Mouse (Mus musculus) midbrain, embryonic 13.5 days (tissue): ENCODE results near the gene Ubr4. TPM values are rescaled to one million over a fixed set of nuclear protein-coding genes. Genes with fewer than 3 reads are reported as not detected.

ENCODE experiments used
- ATAC-seq: fragments of 200-750 bp; cut with Nextera tagmentation; 2 replicates; pipeline ENCODE4 v1.8.0; 2017; ENCODE audit warnings: mild to moderate bottlenecking, moderate TSS enrichment, moderate library complexity
- H3K27ac ChIP-seq: fragments of 300-500 bp; sonication (generic); 2 replicates; pipeline ENCODE4 v1.5.1; 2015; ENCODE audit warnings: inconsistent platforms, mild to moderate bottlenecking, moderate library complexity
- H3K27me3 ChIP-seq: fragments of 300-500 bp; sonication (generic); 2 replicates; pipeline ENCODE4 v1.6.1; 2015; ENCODE audit warnings: mild to moderate bottlenecking, inconsistent platforms
- H3K36me3 ChIP-seq: fragments of 300-500 bp; sonication (generic); 2 replicates; pipeline ENCODE4 v1.6.1; 2015; ENCODE audit warnings: mild to moderate bottlenecking, inconsistent platforms
- H3K4me1 ChIP-seq: fragments of 300-500 bp; sonication (generic); replicated peaks from 2 replicates; pipeline ENCODE4 v1.6.1; 2015; ENCODE audit warnings: inconsistent platforms
- H3K4me2 ChIP-seq: fragments of 300-500 bp; sonication (generic); replicated peaks from 2 replicates; pipeline ENCODE4 v1.6.1; 2015; ENCODE audit warnings: moderate library complexity, mild to moderate bottlenecking, inconsistent platforms
- H3K4me3 ChIP-seq: fragments of 300-500 bp; sonication (generic); replicated peaks from 2 replicates; pipeline ENCODE4 v1.5.1; 2015; ENCODE audit warnings: mild to moderate bottlenecking, inconsistent platforms
- H3K9ac ChIP-seq: fragments of 300-500 bp; sonication (generic); replicated peaks from 2 replicates; pipeline ENCODE4 v1.6.1; 2015; ENCODE audit warnings: mild to moderate bottlenecking, inconsistent platforms
- H3K9me3 ChIP-seq: fragments of 300-500 bp; sonication (generic); 2 replicates; pipeline ENCODE4 v1.6.1; 2016; ENCODE audit warnings: mild to moderate bottlenecking, inconsistent platforms
- WGBS: fragments of 180-500 bp; shearing (Covaris S2); methylation state at CpG from one replicate; pipeline ENCODE4 v1.1.7; 2015; 5-methylcytosine and 5-hydroxymethylcytosine counted together
- polyA plus RNA-seq: library from polyadenylated mRNA; unstranded; fragments of >200 nt; fragmentation: Nextera tagmentation; extraction: Ambion mirVana; gene quantifications from 2 replicates; pipeline ENCODE4 v1.2.1, GENCODE M21; 2015

Ubr4 gene
- 75.8 and 85.2 TPM in 2 replicates for polyA plus RNA-seq

DNA sequence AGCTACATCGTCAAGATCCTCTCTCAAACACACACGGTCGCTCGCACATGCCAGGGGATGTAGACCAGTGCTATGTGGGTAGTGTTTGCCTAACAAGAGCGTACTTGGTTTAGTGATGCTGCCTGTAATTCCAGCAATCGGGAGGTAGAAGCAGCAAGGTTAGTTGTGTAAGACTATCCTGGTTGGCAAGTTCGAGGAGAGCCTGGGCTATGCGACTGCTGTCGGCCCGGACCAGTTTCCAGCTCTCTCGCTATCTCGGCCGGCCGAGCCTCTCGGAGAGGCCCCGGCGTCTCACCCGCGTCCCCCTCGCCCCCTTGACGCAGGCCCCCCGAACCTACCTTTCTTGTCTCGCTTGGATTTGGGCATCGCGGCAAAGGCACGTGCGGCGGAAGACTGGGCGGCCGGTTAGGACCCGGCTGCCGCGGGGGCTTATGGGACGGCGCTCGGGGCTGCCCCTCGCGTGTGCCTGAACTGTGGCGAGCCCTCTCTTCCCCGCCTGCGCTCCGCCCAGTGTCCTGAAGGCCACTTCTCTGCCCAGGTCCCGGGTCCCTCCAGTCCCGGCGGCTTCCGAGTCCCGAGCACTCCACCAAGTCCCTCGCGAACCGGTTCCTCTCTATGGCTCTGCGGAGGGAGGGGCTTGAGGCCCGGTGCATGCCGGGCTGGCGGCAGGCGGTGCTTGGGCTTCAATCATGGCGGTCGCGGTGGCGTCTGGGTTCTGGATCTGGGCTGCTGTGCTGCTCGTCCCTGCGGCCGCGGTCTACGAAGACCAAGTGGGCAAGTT, at the start of gene Ubr4, which contains the start of the genes Mrto4 and Emc1:
Gene Ubr4 (plus strand): TSS at position 679 of the 781 bp plus-strand sequence.
Gene Mrto4 (minus strand): TSS at position 646 of the 781 bp plus-strand sequence.
Gene Emc1 (plus strand): TSS at position 657 of the 781 bp plus-strand sequence.
- H3K9me3 ChIP-seq = no peaks in the 10 kb centered on the region
- peak within 1 kb of the TSS; percentile 90 for H3K4me2 ChIP-seq
- peaks cover 28% of the 10 kb centered on the region for H3K4me1 ChIP-seq
- peak within 1 kb of the TSS; percentile 83 for H3K9ac ChIP-seq
- ATAC-seq = peak; percentile 97
- peaks cover 53% of the 10 kb centered on the region for H3K36me3 ChIP-seq
- no peaks in the 10 kb centered on the region for H3K27me3 ChIP-seq
- H3K27ac ChIP-seq = peak within 1 kb of the TSS; percentile 96
- peak within 1 kb of the TSS; percentile 74 for H3K4me3 ChIP-seq
- WGBS = under 1% methylated on average over 62 of the region's 64 CpGs

DNA sequence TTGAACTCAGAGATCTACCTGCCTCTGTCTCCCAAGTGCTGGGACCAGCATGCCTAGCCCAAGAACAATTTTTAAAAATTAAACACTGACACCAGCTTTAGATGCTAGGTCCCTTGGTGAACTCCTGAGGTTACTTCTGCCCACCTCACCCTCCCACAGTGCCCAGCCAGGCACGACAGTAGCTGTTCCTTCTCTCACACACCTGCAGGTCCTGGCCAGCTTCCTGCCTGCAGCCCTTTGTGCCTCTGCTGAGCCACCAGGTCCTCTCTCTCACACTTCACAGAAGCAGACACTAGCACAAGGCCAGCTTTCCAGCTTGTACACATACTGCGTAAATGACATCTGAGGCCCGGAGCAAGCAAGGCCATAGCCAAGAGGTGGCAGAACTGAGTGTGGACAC, 46.9 kb upstream of the Ubr4 start:
- H3K4me2 ChIP-seq = no peak overlapping the region
- H3K27me3 ChIP-seq = no peaks in the 10 kb centered on the region
- H3K9ac ChIP-seq = no peak overlapping the region
- no peaks in the 10 kb centered on the region for H3K9me3 ChIP-seq
- ATAC-seq = no peak
- peaks cover 13% of the 10 kb centered on the region for H3K4me1 ChIP-seq
- H3K36me3 ChIP-seq = peaks cover 44% of the 10 kb centered on the region
- no peak overlapping the region for H3K27ac ChIP-seq
- 93% methylated on average over 3 of the region's 3 CpGs for WGBS
- H3K4me3 ChIP-seq = no peak overlapping the region

DNA sequence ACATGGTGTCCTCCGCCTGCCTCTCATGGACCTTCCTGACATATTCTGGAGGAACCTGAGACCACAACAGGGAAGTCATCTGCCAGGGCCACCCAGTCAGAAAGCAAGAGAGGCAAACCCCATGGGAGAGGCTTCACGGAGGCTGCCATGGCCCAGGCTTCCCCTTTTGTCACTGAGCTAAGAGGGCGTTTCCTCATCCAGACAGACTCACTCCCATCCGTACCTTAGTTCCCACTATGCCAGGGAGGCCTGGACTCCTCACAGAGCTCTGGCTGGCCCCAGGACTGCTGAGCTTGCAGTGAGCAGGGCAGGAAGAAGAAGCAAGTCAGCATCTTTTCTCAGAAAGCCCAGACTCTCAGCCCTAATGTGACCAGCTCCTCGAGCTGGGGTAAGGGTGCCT, 44.5 kb upstream of the Ubr4 start:
- Histone ChIP-seq H3K4me2 (no peak overlapping the region), H3K27ac (no peak overlapping the region), H3K4me1 (peaks cover 24% of the 10 kb centered on the region), H3K27me3 (peaks cover 5% of the 10 kb centered on the region; the same call in 1 of the 2 replicates), H3K9ac (no peak overlapping the region), H3K36me3 (peaks cover 22% of the 10 kb centered on the region), H3K4me3 (no peak overlapping the region), H3K9me3 (no peaks in the 10 kb centered on the region)
- 92% methylated on average over 5 of the region's 5 CpGs for WGBS
- no peak for ATAC-seq

DNA sequence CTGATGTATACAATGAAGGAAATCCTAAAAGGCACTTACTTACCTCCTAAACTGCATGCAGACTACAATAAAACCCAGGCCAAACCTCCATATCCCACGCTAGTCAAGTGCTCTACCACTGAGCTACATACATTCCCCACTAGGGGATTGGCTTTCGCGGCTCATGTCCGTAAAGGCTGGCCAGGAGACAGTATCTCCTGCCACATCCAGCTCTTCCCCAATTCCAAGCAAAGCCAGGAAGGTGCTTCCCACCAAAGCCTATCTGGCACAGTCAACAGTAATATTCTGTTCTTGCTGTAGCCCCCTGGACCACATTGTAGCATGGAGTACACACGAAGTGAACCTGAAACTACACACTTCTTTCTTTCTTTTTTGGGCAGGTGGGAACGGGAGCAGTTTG, 42.8 kb upstream of the Ubr4 start:
- Histone ChIP-seq H3K9me3 (no peaks in the 10 kb centered on the region), H3K36me3 (peaks cover 30% of the 10 kb centered on the region), H3K4me1 (peaks cover 24% of the 10 kb centered on the region), H3K9ac (peak overlapping the region; percentile 91), H3K4me2 (peak overlapping the region; percentile 97), H3K27me3 (peaks cover 5% of the 10 kb centered on the region; the same call in 1 of the 2 replicates), H3K27ac (no peak overlapping the region), H3K4me3 (peak overlapping the region; percentile 88)
- WGBS = 16% methylated on average over 6 of the region's 6 CpGs
- ATAC-seq = no peak

DNA sequence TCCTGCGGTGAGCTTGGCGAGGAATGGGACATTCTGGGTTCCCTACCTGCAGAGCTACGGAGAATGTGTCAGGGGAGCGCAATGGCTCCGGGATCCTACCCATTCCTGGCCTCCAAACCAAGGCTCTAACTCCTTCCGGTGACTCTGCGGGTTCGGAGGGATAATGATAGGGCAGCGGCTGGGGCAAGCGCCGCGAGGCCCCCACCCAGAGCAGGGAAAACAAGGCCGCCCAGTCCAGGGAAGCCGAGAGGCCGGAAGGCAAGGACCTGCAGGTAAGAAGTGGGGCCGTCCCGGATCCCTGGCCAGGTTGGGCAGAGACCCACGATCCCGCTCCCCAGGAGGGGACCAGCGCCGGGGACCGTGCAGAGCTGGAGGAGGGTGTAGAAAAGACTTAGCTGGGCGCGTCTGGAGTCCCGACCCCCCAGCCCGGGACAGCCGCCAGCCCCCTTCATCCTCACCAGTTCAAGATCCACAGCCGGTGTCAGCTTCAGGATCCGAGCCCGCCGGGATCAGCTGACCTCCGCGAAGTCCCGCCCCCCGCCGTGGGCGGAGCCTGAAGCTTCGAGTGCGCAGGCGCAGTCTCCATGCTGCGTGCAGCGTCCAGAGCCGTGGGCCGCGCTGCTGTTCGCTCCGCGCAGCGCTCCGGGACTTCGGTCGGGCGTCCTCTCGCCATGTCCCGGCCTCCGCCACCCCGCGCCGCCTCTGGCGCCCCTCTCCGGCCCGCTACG, 42.1 kb upstream of the Ubr4 start, which contains the start of the genes Pqlc2 and Akr7a5:
Gene Pqlc2 (minus strand): TSS at position 538 of the 728 bp plus-strand sequence.
Gene Akr7a5 (plus strand): TSS at position 574 of the 728 bp plus-strand sequence.
- peaks cover 5% of the 10 kb centered on the region; the same call in 1 of the 2 replicates for H3K27me3 ChIP-seq

DNA sequence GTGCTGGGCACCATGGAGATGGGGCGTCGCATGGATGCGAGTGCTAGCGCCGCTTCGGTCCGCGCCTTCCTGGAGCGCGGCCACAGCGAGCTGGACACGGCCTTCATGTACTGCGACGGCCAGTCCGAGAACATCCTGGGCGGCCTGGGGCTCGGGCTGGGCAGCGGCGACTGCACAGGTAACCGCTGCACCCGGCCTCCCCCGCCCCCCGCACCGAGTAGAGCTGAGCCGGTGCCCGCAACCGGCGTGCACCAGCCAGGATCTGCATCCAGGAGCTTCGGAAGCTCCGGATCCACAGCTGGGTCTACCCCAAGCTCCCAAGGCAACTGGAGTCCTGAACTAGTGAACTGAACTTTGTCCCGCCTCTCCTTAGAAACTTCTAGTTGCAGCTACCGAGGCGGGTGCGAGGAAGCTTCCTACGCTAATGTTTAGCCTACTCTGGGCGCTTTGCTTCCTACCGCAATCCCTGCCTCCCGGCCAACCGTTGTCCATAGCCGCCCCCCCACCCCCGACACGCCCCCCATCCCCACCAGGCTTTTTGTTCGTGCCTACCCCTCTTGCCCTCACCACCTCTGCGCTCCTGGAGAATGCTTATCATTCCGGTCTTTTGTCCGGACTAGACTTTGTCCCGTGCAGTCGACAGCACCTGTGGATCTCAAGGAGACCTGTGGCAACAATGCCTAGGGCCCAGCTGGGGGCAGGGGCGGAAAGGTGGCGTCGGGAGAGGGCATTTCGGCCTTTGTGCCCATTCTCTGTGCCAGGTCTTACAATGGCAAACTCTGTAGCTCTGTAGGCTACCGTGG, 41.3 kb upstream of the Ubr4 start:
- no peak; the same call in 1 of the 2 replicates for ATAC-seq
- Histone ChIP-seq H3K9me3 (no peaks in the 10 kb centered on the region), H3K4me3 (peak overlapping the region; percentile 88), H3K27ac (peak overlapping the region; percentile 49), H3K27me3 (peaks cover 5% of the 10 kb centered on the region; the same call in 1 of the 2 replicates), H3K4me1 (peaks cover 24% of the 10 kb centered on the region), H3K36me3 (peaks cover 32% of the 10 kb centered on the region), H3K9ac (peak overlapping the region; percentile 91), H3K4me2 (peak overlapping the region; percentile 97)
- under 1% methylated on average over 53 of the region's 53 CpGs for WGBS

More for the DNA sequence above, 42.1 kb upstream of the Ubr4 start, which contains the start of the genes Pqlc2 and Akr7a5:
- Histone ChIP-seq H3K4me2 (peak within 1 kb of the TSS; percentile 97), H3K27ac (peak within 1 kb of the TSS; percentile 52), H3K9ac (peak within 1 kb of the TSS; percentile 91), H3K4me1 (peaks cover 24% of the 10 kb centered on the region), H3K9me3 (no peaks in the 10 kb centered on the region), H3K4me3 (peak within 1 kb of the TSS; percentile 88), H3K36me3 (peaks cover 30% of the 10 kb centered on the region)
- WGBS = under 1% methylated on average over 63 of the region's 63 CpGs
- ATAC-seq = peak; percentile 94

DNA sequence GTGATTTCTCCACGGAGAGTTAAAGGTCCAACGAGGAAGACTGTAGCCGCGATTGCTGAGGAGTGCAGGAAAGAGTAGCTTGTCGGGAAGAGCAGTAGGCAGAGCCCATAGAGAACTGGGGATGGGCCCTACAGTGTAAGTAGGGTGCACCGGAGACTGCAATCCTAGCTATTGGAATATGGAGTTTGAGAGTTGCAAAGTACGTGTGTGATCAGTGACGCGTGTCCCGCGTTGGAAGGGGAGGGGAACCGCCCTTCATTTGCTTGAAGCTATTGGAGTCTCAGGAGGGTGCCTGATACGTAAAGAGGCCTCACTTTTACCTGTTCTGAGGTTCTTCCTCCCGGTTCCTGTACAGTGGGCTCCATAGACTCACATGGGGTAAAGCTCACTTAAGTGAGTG, 40.7 kb upstream of the Ubr4 start:
- Histone ChIP-seq H3K36me3 (peaks cover 30% of the 10 kb centered on the region), H3K4me2 (peak overlapping the region; percentile 97), H3K4me3 (peak overlapping the region; percentile 88), H3K9ac (peak overlapping the region; percentile 91), H3K9me3 (no peaks in the 10 kb centered on the region), H3K27me3 (peaks cover 5% of the 10 kb centered on the region; the same call in 1 of the 2 replicates), H3K4me1 (peaks cover 24% of the 10 kb centered on the region), H3K27ac (no peak overlapping the region)
- 15% methylated on average over 14 of the region's 14 CpGs for WGBS
- ATAC-seq = no peak

DNA sequence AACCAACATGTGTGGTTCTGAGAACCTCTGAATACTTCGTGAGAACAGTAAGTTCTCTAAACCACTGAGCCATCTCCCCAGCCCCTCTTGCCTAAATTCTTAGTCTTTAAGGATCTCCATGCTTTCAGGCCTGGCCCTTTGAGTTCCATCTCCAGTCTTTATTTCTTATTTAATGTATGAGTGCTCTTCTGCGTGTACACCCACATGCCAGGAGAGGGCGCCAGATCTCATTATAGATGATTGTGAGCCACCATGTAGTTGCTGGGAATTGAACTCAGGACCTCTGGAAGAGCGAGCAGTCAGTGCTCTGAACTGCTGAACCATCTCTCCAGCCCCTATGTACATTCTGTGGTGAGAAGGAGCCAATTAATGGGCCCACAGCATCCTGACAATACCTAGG, 39.8 kb upstream of the Ubr4 start:
- H3K27me3 ChIP-seq = peaks cover 5% of the 10 kb centered on the region; the same call in 1 of the 2 replicates
- no peak overlapping the region for H3K4me2 ChIP-seq
- H3K36me3 ChIP-seq = peaks cover 36% of the 10 kb centered on the region
- 49% methylated on average over 4 of the region's 4 CpGs for WGBS
- H3K9me3 ChIP-seq = no peaks in the 10 kb centered on the region
- no peak overlapping the region for H3K4me3 ChIP-seq
- ATAC-seq = no peak
- H3K27ac ChIP-seq = no peak overlapping the region
- no peak overlapping the region for H3K9ac ChIP-seq
- peaks cover 24% of the 10 kb centered on the region for H3K4me1 ChIP-seq

DNA sequence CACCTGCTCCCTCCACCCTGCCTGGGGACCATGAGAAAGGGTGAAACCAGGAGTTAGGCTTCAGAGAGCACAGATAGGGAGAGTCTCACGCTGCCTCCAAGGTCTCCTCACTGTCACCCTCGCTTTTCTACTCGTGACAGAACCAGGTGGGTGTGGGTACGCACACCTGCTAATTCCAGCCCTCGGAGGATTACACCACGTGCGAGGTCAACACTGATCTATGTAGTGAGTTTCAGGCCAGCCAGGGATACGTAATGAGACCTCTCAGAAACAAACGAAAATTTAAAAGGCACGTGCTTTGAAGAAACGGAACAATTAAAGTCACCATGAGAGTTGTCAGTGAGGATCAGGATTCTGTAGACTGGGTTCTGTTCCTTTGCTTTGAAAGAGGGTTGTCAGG, 34.0 kb upstream of the Ubr4 start:
- WGBS = 94% methylated on average over 11 of the region's 11 CpGs

DNA sequence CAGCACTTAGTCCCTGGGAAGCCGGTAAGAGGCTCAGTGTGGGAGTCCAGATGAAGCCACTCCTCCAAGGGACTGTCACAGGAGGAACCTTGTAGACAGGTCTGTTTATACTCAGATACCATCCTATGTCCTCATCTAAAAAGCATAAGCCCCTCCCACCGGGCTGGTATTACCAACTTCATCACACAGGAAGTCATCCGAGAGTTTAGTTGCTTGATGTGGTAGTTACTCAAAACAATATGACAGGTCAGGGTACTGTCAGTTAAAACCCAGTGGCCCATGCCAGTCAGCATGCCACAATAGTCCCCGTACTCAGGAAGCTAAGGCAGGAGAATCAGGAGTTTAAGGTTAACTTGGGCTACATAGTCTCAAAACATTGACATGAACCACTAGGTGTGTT, 32.7 kb upstream of the Ubr4 start:
- WGBS = 95% methylated on average over 4 of the region's 4 CpGs
- Histone ChIP-seq H3K36me3 (peaks cover 44% of the 10 kb centered on the region), H3K4me3 (no peak overlapping the region), H3K4me1 (no peaks in the 10 kb centered on the region), H3K9ac (no peak overlapping the region), H3K9me3 (no peaks in the 10 kb centered on the region), H3K27me3 (no peaks in the 10 kb centered on the region), H3K27ac (no peak overlapping the region), H3K4me2 (no peak overlapping the region)
- ATAC-seq = no peak

More for the DNA sequence above, 34.0 kb upstream of the Ubr4 start:
- Histone ChIP-seq H3K9ac (no peak overlapping the region), H3K4me3 (no peak overlapping the region), H3K4me2 (no peak overlapping the region), H3K4me1 (no peaks in the 10 kb centered on the region), H3K27me3 (no peaks in the 10 kb centered on the region), H3K27ac (no peak overlapping the region), H3K9me3 (no peaks in the 10 kb centered on the region), H3K36me3 (peaks cover 53% of the 10 kb centered on the region)
- ATAC-seq = no peak

DNA sequence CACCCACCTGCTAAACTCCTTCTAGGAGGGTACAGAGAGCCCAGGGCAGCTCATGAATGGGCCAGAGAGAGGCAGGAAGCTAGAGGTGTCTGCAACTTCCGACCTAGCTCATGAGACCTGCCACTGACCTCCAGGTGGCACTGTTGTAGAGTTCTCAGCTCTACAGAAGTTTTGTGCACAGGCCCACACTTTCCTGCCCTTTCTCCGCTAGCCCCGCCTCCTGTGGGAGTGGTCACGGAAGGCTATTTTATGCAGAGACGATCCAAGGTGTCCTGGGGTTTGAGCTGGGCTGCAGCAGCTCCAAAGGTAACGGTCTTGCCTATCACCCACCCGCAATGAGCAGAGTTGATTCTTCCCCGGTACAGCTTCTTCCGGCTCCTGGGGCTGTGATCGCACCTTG, 21.8 kb upstream of the Ubr4 start:
- peak overlapping the region; percentile 25; the same call in 1 of the 2 replicates for H3K4me2 ChIP-seq
- 9% methylated on average over 10 of the region's 10 CpGs for WGBS
- H3K4me3 ChIP-seq = no peak overlapping the region

More for the DNA sequence above, 21.8 kb upstream of the Ubr4 start:
- ATAC-seq = no peak
- no peaks in the 10 kb centered on the region for H3K9me3 ChIP-seq
- H3K27ac ChIP-seq = no peak overlapping the region
- H3K27me3 ChIP-seq = peaks cover 4% of the 10 kb centered on the region; the same call in 1 of the 2 replicates
- no peak overlapping the region for H3K9ac ChIP-seq
- H3K36me3 ChIP-seq = no peaks in the 10 kb centered on the region
- H3K4me1 ChIP-seq = no peaks in the 10 kb centered on the region
